Mouse (Mus musculus) olfactory bulb, adult 2 months (tissue): ENCODE results near the gene Mpzl1.

ENCODE experiments used
- CTCF ChIP-seq: fragments of 200-500 bp; IDR thresholded peaks from 2 replicates; pipeline ENCODE4 v1.5.1; 2012; ENCODE audit warnings: low read depth, mild to moderate bottlenecking, low read length, moderate library complexity; ENCODE audit not compliant: insufficient read depth
- POLR2A ChIP-seq: fragments of 200-500 bp; IDR thresholded peaks from 2 replicates; pipeline ENCODE4 v1.6.1; 2012; ENCODE audit warnings: mild to moderate bottlenecking, low read depth, low read length, moderate library complexity; ENCODE audit not compliant: insufficient read depth

DNA sequence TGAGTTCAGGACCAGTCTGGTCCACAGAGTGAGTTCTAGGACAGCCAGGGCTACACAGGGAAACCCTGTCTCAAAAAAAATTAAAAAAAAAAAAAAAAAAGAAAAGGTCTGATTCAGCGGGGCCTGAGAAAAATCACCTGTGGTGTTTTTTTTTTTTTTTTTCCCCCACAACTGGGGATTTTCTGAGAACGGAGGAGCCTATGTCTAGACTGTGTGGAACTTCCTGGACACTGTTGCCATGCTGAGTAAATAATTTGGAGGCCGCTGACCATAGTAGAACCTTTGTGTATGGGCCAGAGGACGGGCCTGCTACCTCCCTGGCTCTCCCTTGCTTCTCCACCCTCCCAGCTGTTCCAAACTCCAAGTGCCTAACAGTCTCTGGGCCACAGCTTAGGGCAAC is 34.6 kb upstream of the Mpzl1 start:
- no peak for TF ChIP-seq CTCF
- TF ChIP-seq POLR2A, result no peak
